Mouse (Mus musculus): ENCODE results near the gene Rph3al. TPM values are rescaled to one million over a fixed set of nuclear protein-coding genes. Genes with fewer than 3 reads are reported as not detected.

Gene Rph3al
- polyA plus RNA-seq, 1 experiment from 2014 or later = 11.2 TPM

DNA sequence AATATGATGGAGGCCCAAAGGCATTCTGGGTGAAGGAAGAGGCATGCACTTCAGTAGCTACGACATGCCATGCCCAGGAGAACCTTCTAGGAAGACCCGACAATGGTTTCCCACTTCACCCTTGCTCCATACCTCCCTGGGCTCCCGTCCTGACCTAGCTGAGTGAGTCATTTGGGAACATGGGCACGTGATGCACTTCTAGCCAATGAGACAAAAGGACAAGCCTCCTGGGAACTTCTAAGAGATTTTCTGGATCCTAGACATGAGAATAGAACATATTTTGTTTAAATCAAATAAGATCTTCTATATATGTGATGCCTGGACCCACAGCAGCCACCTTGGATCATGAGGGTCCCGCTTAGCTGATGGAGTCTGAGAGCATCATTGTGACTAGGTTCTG, 145.7 kb downstream of the Rph3al start:
- Histone ChIP-seq H3K27ac (replicated peaks) (no peak overlapping the region), H3K9me3 (ENCODE audit: control insufficient read depth, low read length) (no peaks in the 10 kb centered on the region), H3K27me3 (ENCODE audit: control insufficient read depth, insufficient read depth, low read length) (no peaks in the 10 kb centered on the region; the same call in 1 of the 2 replicates), H3K36me3 (ENCODE audit: control insufficient read depth, insufficient read depth, low read length) (no peaks in the 10 kb centered on the region), H3K4me1 (replicated peaks; ENCODE audit: control insufficient read depth, insufficient read depth) (no peaks in the 10 kb centered on the region), H3K9ac (ENCODE audit: low read length) (no peak overlapping the region), H3K4me3 (ENCODE audit: low read depth, low read length) (no peak overlapping the region), H3K4me2 (replicated peaks; ENCODE audit: low read depth) (no peak overlapping the region)
- WGBS = 70% methylated on average over 5 of the region's 5 CpGs
- TF ChIP-seq EP300 (optimal IDR thresholded peaks at IDR 0.05) = no peak
- no peak for TF ChIP-seq CTCF (IDR thresholded peaks at IDR 0.05; ENCODE audit: low read depth)
- ATAC-seq (ENCODE audit: low FRiP score, low TSS enrichment) (no peak), DNase-seq (ENCODE audit: low spot score) (no peak)

GRCm38 (mm10) chr11:75785897-75786296, 152.3 kb downstream of the Rph3al start:
- Histone ChIP-seq H3K4me3 (ENCODE audit: low read depth, low read length) (no peak overlapping the region), H3K4me2 (replicated peaks; ENCODE audit: low read depth) (no peak overlapping the region), H3K36me3 (ENCODE audit: control insufficient read depth, insufficient read depth, low read length) (no peaks in the 10 kb centered on the region), H3K9me3 (ENCODE audit: control insufficient read depth, low read length) (no peaks in the 10 kb centered on the region), H3K27ac (replicated peaks) (no peak overlapping the region), H3K27me3 (ENCODE audit: control insufficient read depth, insufficient read depth, low read length) (no peaks in the 10 kb centered on the region), H3K4me1 (replicated peaks; ENCODE audit: control insufficient read depth, insufficient read depth) (no peaks in the 10 kb centered on the region), H3K9ac (ENCODE audit: low read length) (no peak overlapping the region)
- DNase-seq (ENCODE audit: low spot score) (no peak), ATAC-seq (ENCODE audit: low FRiP score, low TSS enrichment) (0 out of 2 replicates have a peak, but pooled peaks have one; percentile 38)
- TF ChIP-seq CTCF (IDR thresholded peaks at IDR 0.05; ENCODE audit: low read depth) = no peak
- no peak for TF ChIP-seq EP300 (optimal IDR thresholded peaks at IDR 0.05)
- 79% methylated on average over 8 of the region's 8 CpGs for WGBS

- no peak overlapping the region for H3K9ac ChIP-seq (ENCODE audit: low read length)
- H3K4me1 ChIP-seq (replicated peaks; ENCODE audit: control insufficient read depth, insufficient read depth) = no peaks in the 10 kb centered on the region
- H3K4me3 ChIP-seq (ENCODE audit: low read depth, low read length) = no peak overlapping the region
- no peaks in the 10 kb centered on the region for H3K36me3 ChIP-seq (ENCODE audit: control insufficient read depth, insufficient read depth, low read length)
- H3K27ac ChIP-seq (replicated peaks) = no peak overlapping the region
- WGBS = 84% methylated on average over 5 of the region's 5 CpGs
- H3K27me3 ChIP-seq (ENCODE audit: control insufficient read depth, insufficient read depth, low read length) = no peaks in the 10 kb centered on the region
- no peak for DNase-seq (ENCODE audit: low spot score)
- no peaks in the 10 kb centered on the region for H3K9me3 ChIP-seq (ENCODE audit: control insufficient read depth, low read length)
- no peak overlapping the region for H3K4me2 ChIP-seq (replicated peaks; ENCODE audit: low read depth)
- no peak for ATAC-seq (ENCODE audit: low FRiP score, low TSS enrichment)
- no peak for TF ChIP-seq CTCF (IDR thresholded peaks at IDR 0.05; ENCODE audit: low read depth)
These were observed 154.4 kb downstream of the Rph3al start for GRCm38 (mm10) chr11:75783799-75784198.

DNA sequence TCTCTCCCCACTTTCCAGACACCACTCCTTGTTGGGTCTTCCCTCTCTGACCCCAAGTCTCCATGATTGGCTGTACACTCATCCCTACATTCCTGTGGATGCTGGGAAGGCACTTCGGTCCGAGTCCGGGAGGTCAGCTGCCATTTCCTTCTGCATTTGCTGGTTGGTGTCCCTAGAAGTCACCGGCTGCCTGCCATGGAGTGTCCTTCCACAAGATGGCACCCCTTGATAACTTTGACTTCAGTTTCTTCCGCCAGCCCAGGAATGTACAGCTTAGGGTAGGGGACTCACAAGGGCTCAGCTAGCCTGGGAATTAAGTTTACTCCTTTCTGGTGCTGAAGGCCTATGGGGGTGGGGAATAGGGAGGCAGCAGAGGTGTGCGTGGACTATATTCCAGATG, 156.3 kb downstream of the Rph3al start:
- DNase-seq (ENCODE audit: low spot score) (peak; percentile 78), ATAC-seq (ENCODE audit: low FRiP score, low TSS enrichment) (peak; percentile 49; the same call in 1 of the 2 replicates)
- 20% methylated on average over 6 of the region's 6 CpGs for WGBS
- Histone ChIP-seq H3K9ac (ENCODE audit: low read length) (no peak overlapping the region), H3K27ac (replicated peaks) (no peak overlapping the region), H3K36me3 (ENCODE audit: control insufficient read depth, insufficient read depth, low read length) (no peaks in the 10 kb centered on the region), H3K4me2 (replicated peaks; ENCODE audit: low read depth) (no peak overlapping the region), H3K27me3 (ENCODE audit: control insufficient read depth, insufficient read depth, low read length) (no peaks in the 10 kb centered on the region), H3K4me1 (replicated peaks; ENCODE audit: control insufficient read depth, insufficient read depth) (no peaks in the 10 kb centered on the region), H3K4me3 (ENCODE audit: low read depth, low read length) (no peak overlapping the region), H3K9me3 (ENCODE audit: control insufficient read depth, low read length) (no peaks in the 10 kb centered on the region)
- TF ChIP-seq CTCF (IDR thresholded peaks at IDR 0.05; ENCODE audit: low read depth) (peak; percentile 98), EP300 (optimal IDR thresholded peaks at IDR 0.05) (no peak)

Other genes starting within 250 kb of the Rph3al start
- gene Ywhae, start 205.6 kb downstream of the Rph3al start, polyA plus RNA-seq (2015; fragmentation: Nextera tagmentation; extraction: Ambion mirVana) = 401 and 416 TPM in 2 replicates
- gene Doc2b, start 142.4 kb downstream of the Rph3al start, polyA plus RNA-seq (2015; fragmentation: Nextera tagmentation; extraction: Ambion mirVana) = 0.65 and 0.75 TPM in 2 replicates
- 3.7 and 4.4 TPM in 2 replicates for gene 1700016K19Rik, start 61.5 kb upstream of the Rph3al start, polyA plus RNA-seq (2015; fragmentation: Nextera tagmentation; extraction: Ambion mirVana)
- gene Rflnb, start 89.4 kb upstream of the Rph3al start, polyA plus RNA-seq (2015; fragmentation: Nextera tagmentation; extraction: Ambion mirVana) = 46.0 and 48.7 TPM in 2 replicates
- gene Vps53, start 241.2 kb upstream of the Rph3al start, polyA plus RNA-seq (2015; fragmentation: Nextera tagmentation; extraction: Ambion mirVana) = 42.9 and 43.8 TPM in 2 replicates
- gene Fam57a, start 241.2 kb upstream of the Rph3al start, polyA plus RNA-seq (2015; fragmentation: Nextera tagmentation; extraction: Ambion mirVana) = 328 and 372 TPM in 2 replicates